Mouse (Mus musculus) cerebellum, adult 18-20 months (tissue): Measurements from ENCODE around the gene Orai2.
A peak's percentile ranks its signal among the peaks of the same experiment; 100 is the strongest.
"Not testable (repeated sequence)": the region's sequence is repeated elsewhere in the genome, so short reads cannot be mapped to it uniquely, and the experiment has no call there.

Experiments
- DNase-seq, 2 experiments: peaks; one replicate each; pipeline ENCODE4 v3.0.0; 2021

Orai2 gene

DNA sequence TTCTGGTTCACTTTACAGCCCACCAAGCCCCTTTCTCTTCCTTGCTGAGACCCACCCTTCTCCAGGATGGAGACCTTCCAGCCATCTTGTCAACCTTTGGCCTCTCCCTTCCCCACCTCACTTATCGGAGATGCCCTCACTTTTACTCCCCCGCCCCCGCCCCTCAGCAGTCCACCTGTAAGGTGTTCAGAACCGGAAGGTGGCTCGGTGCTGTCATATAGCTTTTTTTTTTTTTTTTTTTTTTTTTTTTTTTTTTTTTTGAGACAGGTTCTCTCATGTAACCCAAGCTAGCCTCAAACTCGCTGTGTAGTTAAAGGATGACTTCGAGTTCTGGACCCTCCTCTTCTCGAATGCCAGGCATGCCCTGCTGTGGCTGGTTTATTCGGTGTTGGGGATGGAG lies 2.4 kb upstream of the Orai2 start:
- no peak for DNase-seq

DNA sequence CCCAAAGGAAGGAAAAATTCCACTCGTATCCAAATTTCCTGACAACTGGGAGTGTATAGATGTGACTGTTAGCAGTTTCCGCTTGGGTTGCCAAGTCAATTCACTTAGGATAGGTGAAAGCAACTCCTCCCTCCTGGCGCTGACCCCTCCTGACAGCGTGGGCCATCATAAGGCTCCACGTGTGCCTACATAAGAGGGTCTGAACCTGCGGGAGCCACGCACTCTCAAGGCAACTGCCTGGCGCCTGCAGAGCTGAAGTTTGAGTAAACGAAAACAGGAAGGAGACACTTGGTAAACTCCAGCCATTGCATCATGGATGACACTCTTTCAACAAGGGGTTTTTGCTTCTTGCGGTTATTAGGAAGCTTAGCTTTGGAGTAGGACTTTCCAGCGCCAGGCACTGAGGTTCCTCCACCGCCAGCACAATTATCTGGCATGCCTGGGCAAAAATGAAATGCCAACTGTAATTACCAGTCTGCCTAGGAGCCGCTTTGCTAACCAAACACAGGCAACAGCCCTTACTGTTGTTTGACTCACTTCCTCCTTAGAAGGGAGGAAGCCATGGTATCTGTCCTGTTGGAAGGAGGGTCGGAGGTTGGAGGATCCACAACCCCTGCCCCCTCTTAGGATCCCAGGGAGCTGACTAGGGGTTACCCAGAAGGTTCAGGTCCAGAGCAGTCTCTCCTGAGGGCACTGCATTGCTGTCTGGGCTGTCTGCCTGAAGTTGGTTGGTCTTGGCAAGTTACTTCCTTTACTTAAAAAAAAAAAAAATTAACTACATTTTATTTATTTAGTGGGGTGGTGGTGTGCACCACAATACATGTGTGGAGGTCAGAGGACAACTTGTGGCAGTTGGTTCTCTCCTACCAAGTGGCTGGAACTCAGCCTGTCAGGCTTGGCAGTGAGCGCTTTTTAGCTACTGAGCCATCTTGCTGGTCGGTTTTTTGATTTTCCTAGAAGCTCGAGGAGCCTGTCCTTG lies 1.1 kb upstream of the Orai2 start:
- DNase-seq, result no peak

DNA sequence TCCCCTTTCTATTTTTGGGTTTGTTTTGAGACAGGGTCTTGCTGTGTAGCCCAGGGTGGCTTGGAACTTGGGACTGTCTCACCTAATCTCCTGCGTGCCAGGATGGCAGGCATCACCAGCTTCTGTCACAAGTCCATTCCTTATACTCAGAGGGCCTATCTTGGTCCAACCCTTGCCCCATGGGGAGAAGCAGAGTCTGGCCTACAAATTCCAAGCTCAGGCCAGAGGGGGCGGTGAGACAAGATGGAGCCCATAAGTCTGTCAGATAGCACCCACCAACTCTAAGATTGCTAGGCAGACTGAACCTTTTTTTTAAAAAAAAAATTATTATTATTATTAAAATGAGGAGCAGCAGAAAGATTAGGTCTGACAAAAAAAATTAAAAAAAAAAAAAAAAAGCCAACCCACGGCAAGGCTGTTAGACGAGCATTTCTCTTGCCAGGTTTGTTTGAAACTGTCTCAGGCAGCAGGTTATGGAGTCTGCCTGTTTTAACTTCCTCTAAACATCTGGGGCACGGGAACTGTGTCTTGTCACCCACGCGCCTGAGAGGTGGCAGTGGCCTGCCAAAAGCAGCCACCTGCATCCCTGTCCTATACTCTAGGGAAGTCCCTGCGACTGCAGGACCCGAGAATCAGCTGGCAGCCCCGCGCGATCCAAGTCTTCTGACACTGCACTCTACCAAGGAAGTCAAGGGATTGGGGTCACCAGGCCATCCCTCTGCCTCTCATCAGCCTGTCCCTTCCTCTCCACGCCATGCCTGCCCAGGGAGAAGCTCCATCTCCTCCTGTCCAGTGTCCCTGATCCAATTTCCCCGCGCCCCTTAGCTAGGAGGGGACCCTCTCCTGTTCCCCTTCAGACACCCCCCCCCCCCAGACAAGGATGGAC lies 644 bp downstream of the Orai2 start:
- DNase-seq, result peak; percentile 40 to 55

DNA sequence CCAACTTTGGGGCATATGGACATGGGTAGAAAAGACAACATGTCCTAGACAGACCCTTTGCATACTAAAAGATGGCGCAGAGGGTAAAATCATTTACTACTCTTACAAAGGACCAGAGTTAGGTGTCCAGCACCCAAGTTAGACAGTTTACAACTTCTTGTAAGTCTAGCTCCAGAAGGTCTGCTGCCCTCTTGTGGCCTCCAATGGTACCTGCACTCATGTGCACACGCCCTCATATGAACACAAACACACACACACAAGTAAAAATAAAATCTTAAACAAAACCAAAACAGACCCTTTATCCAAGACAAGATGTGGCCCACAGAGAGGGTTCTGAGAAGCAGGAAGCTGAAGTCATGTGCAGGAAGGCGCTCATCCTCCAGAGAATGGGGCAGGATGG lies 2.4 kb downstream of the Orai2 start:
- no peak for DNase-seq

DNA sequence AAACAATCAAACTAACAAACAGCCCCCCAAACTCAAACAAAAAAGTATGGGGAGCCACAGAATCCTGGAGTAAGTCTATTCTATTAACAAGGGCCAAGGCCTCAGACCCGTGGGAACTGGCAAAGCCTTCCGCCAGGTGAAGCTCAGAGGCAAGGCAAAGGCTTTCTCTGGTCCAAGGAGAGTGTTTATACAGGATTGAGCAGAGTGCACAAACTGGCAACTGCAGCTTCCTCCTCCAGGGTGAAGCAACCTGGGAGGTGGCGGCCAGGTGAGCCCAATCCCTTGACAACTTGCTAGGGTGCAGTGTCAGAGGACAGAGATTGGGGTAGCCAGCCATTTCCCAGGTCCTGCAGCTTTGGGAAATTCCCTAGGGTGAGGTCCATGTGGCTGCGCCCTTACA lies 3.2 kb downstream of the Orai2 start:
- DNase-seq, result no peak

DNA sequence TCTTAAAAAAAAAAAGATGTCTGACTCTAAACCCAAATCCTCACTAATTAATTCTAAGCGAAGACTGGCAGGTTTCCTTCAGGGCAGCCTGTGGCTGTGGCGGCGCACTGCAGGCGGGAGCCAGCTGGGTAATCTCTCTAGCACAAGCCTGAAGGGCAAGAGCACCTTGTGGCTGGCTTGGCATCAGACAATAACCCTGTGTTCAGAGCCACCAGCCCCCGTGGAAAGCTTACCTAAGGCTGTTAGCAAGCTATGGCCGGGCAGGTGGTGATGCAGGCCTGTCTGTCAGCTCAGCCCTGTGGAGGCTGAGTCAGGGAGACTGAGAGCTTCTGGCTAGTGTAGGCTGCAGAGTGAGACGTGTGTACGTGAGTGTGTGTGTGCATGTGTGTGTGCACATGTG lies 5.3 kb downstream of the Orai2 start:
- peak; percentile 20 to 27 for DNase-seq

DNA sequence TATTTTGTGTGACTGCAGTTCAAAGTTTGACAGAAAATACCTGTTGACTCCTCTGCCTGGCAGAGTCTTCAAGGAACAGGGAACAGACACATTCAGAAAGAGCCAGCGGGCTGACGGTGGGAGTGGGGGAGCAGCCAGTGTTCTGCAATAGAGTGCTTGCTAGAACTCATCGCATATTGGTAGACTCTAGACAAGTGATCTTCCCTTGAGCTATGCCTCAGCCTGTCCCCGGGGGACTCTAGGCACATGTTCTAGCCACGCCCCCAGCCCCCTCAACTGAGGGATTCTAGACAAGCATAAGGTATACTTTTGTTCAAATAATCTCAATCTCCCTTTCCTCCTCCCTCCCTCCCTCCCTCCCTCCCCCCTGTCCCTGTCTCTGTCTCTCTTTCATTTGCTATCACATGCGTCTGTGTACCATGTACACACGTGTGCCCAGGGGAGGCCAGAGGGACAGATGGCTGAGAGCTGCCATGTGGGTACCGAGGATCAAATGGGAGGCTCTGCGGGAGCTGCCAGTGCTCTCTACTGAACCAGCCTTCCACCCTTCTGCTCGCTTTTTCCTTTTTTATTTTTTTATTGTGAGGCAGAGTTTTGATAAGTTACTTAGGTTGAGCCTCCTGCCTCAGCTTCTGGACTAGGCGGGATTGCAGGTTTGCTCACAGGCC lies 6.6 kb downstream of the Orai2 start:
- DNase-seq, result peak; percentile 46 to 59

DNA sequence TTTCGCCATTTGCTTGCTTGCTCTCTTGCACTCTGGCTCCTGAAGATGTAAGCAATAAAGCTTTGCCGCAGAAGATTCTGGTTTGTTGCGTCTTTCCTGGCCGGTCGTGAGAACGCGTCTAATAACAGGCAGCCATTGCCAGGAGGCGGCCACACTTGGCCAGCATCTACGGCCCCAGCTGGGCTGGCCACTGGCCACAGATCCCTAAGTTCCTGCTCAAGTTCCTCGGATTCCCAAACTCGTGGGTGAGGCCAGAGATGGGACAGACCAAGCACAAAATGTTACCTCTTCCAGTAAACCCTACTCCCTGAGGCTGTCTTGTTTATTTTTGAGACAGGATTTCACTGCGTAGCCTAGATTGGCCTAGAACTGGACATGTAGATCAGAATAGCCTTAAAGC lies 10.4 kb downstream of the Orai2 start:
- DNase-seq, result not testable (repeated sequence)

DNA sequence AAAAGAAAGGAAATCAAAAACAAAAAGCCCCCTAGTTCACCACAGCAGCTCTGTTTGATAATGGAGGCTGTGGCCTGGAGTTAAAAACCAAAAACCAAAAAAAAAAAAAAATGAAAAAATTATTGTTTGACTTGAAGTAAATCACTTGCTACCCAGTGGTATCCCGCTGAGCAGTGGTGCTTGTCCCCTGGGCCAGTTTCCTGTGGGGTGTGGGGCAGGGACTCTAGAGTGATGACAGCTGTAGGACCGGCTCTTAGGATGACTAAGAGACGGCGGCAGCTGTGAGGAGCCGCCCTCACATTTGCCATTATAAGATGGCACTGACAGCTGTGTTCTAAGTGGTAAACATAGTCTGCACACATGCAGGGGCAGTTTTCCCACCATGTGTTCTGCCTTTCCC lies 15.1 kb downstream of the Orai2 start:
- no peak for DNase-seq

DNA sequence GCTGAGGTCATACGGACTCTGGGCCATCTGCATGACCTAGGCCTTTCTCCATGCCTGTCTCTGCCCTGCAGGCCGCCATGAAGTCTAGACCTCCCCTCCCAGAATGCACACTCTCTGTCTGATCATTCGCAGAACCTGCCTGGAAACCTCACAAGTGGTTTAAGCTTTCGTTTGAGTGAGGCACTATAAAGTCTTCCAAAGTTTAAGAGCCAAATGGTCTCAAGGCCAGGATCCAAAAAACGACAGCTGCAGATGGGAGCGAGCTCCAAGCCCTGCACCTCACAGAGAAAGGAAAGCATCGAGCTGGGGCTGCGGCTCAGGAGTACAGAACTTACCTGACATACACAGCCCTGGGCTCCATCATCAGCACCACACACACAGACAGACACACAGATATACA lies 18.1 kb downstream of the Orai2 start:
- DNase-seq, result no peak

DNA sequence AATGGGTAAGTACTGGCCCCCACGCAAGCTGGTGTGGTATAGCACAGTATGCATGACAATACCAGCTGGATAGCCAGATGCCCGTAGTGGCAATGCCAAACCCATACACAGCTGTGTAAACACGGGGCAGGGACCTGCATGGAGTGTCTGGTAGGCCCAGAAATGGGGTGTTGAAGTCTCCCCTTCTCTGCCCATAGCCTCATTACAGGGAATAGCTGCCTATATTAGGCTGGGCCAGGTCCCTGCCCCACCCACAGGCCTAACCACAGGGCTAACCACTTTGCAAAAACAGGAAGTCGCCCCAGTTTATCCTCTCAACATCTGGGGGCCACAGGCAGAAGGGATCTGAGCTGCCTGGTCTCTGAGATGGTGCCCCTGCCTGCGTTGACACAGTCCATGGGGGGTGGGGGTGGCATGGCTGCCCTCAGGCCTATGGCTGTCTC lies 21.4 kb downstream of the Orai2 start:
- DNase-seq, result not testable (repeated sequence)

DNA sequence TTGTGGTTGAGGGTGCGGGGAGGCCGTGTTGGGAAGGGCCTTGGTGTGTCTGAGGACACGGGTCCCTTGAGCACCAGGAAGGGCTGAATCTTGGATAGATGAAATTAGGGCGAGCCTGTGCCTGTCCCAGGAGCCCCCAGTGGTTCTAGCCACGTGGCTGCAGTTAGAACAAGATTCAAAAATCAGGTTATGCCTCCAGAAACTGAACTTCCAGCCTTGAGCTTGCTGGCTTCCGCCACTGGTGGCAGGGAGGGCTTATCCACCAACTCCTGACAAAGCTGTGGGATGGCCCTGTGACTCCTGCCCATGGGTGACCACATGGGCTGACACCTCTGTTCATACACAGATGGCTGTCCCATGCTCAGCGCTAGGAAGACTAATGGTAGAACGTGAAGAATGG lies 22.8 kb downstream of the Orai2 start:
- no peak for DNase-seq

DNA sequence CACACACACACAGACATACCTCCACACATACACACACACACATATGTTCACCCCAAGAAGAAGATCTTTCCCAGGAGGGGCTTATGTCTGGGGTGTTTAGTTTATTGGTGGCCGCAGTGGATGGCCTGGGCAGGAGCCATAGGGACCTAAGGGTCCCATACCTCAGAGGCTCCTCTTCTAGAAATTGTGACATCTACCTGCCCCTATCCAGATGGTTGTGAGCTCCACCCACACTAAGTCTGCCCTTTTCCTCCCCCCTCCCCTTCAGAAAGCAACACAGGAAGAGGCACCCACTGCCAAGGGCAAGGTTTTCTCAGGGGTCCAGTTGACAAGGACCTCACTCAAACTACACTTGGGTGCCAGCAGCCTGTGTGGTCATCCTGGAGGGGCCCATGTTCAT lies 23.6 kb downstream of the Orai2 start:
- DNase-seq, result no peak

DNA sequence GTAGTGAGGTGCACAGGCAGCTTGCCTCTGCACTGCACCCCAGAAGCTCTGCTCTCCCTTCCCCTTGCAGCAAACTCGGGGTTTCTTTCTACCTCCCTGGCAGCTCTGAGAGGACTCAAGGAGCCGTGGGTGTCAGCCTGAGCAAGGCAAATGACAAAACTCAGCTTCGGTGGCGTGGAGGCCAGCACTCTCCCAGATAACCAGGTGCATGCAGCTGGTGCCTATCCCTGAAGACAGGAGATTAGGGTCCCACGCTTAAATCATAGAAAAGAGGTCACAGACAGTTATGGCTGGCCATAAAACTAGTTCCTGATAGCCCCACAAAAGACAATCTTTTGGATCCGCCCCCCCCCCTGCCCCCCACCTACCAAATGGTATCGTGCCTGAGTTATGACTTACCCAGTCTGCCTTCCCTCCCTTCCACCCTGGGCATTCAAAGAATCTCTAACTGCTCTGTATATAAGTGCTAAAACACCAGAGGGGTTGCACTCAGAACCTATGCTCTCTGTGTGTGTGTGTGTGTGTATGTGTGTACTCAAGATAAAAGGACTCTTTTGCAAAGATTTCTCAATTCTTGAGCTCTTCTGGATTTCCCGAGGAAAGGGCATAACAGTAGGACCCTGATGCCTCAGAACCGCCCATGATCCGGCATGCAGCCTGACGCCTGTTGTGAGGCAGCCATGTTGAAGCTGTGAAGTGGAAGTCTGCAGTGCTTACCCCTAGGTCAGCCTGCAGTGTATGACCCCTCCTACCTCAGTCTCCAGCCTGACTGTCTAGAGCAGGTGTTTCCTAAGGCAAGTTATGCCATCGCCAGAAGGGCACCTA lies 25.7 kb downstream of the Orai2 start:
- no peak for DNase-seq

DNA sequence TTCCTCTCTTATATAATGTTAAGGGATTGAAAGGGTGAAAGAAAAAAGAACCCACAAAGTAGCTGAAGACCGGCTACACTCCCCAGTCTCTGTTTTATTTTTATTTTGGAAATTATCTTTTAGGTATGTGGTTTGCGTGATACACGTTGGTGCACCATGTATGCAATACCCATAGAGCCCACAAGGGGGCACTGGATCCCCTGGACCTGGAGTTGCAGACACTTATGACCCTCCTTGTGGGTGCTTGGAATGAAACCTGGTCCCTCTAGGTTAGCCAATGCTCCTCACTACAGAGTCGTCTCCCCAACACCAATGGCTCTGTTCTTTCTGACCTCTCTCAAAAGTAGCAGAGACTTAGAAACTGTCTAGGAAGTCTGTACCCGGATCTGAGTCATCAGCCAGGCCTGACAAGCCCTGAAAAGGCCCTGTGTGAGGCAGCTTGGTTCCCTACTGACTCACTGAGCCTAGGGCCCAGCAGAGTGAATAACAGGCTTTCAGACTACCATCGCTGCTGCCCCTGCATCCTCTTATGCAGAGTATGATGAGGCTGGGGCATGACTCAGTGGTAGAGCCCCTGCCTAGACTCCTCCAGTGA lies 27.3 kb downstream of the Orai2 start:
- no peak for DNase-seq

DNA sequence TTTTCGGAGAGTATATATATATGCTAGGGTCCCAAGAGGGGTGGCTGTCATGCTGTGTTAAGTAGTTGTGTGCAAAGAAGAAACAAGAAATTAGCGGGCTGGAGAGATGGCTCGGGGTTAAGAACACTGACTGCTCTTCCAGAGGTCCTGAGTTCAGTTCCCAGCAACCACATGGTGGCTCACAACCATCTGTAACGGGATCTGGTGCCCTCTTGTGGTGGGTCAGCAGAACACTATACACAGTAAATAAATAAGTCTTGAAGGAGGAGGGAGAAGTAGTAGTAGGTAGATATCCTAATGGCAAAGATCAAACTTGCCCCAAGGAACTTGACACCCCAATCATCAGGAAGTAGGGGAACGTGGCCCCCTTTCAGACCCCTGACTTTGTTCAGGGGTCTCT lies 27.8 kb downstream of the Orai2 start:
- no peak for DNase-seq

DNA sequence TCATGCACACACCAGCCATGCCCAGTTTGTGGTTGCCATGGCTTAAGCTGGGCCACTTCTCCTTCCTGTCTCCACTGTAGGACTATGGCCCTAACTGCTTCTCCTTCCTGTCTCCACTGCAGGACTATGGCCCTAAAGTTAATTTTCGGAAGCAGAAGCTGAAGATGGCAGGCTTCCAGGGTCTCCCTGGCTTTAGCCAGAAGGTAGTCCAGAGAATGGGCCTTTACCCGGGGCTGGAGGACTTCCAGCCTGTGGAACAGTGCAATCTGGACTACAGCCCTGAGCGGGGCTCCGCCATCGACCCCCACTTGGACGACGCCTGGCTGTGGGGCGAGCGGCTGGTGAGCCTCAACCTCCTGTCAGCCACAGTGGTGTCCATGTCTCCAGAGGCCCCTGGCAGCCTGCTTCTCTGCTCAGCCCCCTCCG lies 30.4 kb downstream of the Orai2 start:
- peak; percentile 37 to 40 for DNase-seq

DNA sequence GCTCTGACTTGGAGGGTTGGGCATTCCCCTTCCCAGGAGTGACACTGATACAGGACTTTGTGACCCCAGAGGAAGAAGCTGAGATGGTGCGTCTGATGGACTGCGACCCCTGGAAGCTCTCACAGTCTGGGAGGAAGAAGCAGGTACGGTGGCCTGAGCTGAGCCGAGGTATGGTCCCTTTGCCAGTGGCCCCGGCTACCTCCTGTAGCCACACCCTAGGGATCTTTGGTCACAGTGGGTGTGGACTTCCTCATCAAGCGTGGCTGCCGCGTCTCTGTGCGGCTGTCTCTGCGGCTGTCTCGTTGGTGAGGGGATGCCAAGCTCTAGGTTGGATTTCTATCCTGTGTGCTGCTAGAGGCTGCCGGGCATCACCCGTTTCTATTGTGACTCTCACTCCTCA lies 31.1 kb downstream of the Orai2 start:
- no peak for DNase-seq

DNA sequence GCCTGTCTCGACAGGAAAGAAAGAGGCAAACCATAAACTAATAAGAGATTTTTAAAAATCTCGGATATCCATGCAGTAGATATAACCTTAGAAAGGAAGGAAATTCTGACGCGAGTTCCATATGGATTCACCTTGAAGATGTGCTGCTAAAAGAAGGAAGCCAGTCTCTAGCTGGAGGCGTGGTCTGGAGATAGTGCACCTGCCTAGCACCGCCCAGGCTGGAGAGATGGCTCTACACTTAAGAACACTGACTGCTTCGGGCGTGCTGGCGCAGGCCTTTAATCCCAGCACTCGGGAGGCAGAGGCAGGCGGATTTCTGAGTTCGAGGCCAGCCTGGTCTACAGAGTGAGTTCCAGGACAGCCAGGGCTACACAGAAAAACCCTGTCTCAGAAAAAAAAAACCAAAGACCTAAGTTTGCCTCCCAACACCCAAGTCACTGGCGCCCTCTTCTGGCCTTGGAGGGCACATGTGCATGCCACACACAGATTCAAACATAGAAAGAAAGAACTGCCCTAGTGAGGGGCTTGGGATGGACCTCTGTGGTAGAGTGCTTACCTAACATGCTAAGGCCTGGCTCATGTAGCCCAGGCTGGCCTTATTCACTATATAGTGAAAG lies 32.7 kb downstream of the Orai2 start:
- DNase-seq, result peak; percentile 56 to 59

DNA sequence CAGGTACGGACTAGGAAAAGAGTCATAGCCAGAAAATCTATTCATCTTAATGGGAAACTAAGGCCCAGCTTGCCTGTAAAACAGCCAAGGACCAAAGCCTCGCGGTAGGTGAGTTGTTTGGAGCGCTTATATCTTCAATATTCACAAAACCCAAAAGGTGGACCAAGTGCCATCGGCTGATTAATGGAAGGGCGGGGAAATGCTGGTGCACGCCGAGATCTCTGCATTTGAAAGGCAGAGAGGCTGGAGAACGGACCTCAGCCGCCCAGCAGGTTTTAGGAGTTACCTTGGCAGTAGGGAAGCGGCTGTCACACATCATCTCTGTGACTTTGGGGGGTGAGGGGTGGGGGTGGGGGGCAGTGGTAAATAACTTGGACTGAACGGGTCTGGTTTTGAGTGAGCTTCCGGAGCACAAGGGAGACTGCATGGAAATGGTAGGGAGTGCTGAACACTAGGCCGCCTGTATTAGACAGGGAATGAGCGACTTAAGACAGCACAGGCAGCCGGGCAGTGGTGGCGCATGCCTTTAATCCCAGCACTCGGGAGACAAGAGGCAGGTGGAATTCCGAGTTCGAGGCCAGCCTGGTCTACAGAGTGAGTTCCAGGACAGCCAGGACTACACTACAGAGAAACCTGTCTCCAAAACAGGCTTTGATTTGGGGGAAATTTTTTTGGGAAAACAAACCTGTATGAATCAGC lies 34.1 kb downstream of the Orai2 start:
- no peak for DNase-seq
